In the genomic region with DNA sequence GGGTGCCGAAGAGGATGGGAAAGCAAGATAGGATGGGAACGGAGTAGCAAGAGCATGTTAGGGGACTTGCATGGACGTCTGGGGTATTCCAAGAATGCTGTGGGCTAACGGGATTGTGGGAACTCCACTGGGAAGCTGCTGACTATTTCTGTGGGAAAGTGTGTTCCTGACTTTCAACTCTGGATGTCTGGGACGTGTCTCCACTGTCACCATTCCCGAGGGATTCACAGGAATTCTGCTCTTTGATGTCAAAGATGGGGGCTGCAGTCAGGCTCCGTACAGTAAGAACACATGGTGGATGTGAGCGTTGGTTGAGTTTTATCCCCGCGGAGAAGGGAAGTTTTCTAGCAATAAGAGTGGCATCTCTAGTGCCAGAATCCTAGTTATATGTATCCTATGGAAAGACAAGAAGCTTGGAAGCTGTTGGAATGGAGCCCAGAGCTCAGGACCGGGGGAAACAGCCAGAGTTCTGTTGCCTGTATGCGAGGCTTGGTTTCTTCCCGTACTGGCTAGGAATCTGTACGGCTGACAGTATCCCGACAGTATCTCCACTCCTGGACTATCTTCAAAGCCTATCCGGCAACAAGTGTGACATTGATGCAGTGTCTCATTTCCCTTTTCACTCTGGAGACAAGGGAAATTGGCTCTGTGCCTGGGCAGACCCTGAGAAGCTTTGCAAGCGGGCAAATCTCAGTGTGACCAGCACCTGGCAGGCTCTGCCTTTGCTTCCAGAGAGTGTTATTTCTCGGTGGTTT, we compare ENCODE assay signal across 8 mouse cellular contexts. TPM values are rescaled to one million over a fixed set of nuclear protein-coding genes. Genes with fewer than 3 reads are reported as not detected.
DNase-seq lines count a peak whose midpoint lies in the region; ATAC-seq lines count a peak whose summit lies in the region.

No protein-coding gene starts in this region.

- ATAC-seq in midbrain, embryonic 16.5 days: peak; percentile 76
- no peak for ATAC-seq in megakaryocyte progenitor cell, adult 5-6 weeks (replicated peaks; ENCODE audit: poor library complexity)

- H3K27ac ChIP-seq in midbrain, embryonic 16.5 days (ENCODE audit: low read length): peak overlapping the region; percentile 47

- no peak overlapping the region for H3K9ac ChIP-seq in midbrain, embryonic 16.5 days (ENCODE audit: low read depth, low read length)

- DNase-seq in embryo, embryonic 10 days (ENCODE audit: low spot score): peak; percentile 31
- DNase-seq in embryo, embryonic 9.5 days (ENCODE audit: extremely low spot score): no peak
- DNase-seq in right cerebral cortex, postnatal 14 days: peak; percentile 49
- DNase-seq in right cerebral cortex, postnatal 36 days (ENCODE audit: low spot score in 2 of 2): no peak
- peak; percentile 40 for DNase-seq in kidney, adult 11 months
- no peak for DNase-seq in thymus, adult 18-20 months

- no peaks in the 10 kb centered on the region for H3K27me3 ChIP-seq in midbrain, embryonic 16.5 days (ENCODE audit: control insufficient read depth, insufficient read depth, low read depth, low read length)

- H3K9me3 ChIP-seq in midbrain, embryonic 16.5 days (replicated peaks; ENCODE audit: control insufficient read depth, low read length, poor library complexity, severe bottlenecking): no peaks in the 10 kb centered on the region

- 0 out of 2 replicates have a peak, but pooled peaks cover 4% of the 10 kb centered on the region for H3K4me1 ChIP-seq in midbrain, embryonic 16.5 days (ENCODE audit: control insufficient read depth, insufficient read depth, low read length)

- WGBS in midbrain, embryonic 16.5 days: 41% methylated on average over 18 of the region's 18 CpGs

- H3K4me3 ChIP-seq in midbrain, embryonic 16.5 days (ENCODE audit: low read depth, low read length): no peak overlapping the region

- no peaks in the 10 kb centered on the region for H3K36me3 ChIP-seq in midbrain, embryonic 16.5 days (ENCODE audit: control insufficient read depth, insufficient read depth, low read length)

- no peak overlapping the region for H3K4me2 ChIP-seq in midbrain, embryonic 16.5 days (ENCODE audit: low read length)

RNA-seq across cellular contexts. Expression of gene Aebp2, which starts 44.2 kb away (rescaled TPM):
- 7.5 and 7.6 TPM in 2 replicates for polyA plus RNA-seq in midbrain, embryonic 16.5 days (2015; fragmentation: Nextera tagmentation; extraction: Ambion mirVana)
- total RNA-seq in megakaryocyte progenitor cell, adult 5-6 weeks (2015): 37.5 and 41.9 TPM in 2 replicates
- 54.6 and 57.5 TPM in 2 replicates for total RNA-seq in megakaryocyte progenitor cell, adult 5-6 weeks (2017)

Comparison
In these comparisons a context has a peak if more than half of its experiments do, and no peak if none do; other contexts are left out.
1. DNase-seq: peak in embryo, embryonic 10 days (single experiment), right cerebral cortex, postnatal 14 days (single experiment) and kidney, adult 11 months (single experiment); none in embryo, embryonic 9.5 days (single experiment), right cerebral cortex, postnatal 36 days (0 of 2) and thymus, adult 18-20 months (0 of 2).